Mouse (Mus musculus) mouse trophoblast stem cell (cell line): Measurements from ENCODE around the gene Tbca.

ENCODE experiments used
- in situ Hi-C, 2 experiments: fragments of 300-500 bp; cut with MseI, MboI; formaldehyde crosslinking; loops; 2 replicates in 1 of 2; 3 replicates in 1 of 2; pipeline ENCODE4 v1.15.1; 2025

Tbca gene

GRCm38 (mm10) chr13:94877991-94878745 is 89.5 kb downstream of the Tbca start:
- in situ Hi-C loops, result no loop called here

- in situ Hi-C loops, result no loop called here
Measured at GRCm38 (mm10) chr13:94881201-94881600, 92.5 kb downstream of the Tbca start.

DNA sequence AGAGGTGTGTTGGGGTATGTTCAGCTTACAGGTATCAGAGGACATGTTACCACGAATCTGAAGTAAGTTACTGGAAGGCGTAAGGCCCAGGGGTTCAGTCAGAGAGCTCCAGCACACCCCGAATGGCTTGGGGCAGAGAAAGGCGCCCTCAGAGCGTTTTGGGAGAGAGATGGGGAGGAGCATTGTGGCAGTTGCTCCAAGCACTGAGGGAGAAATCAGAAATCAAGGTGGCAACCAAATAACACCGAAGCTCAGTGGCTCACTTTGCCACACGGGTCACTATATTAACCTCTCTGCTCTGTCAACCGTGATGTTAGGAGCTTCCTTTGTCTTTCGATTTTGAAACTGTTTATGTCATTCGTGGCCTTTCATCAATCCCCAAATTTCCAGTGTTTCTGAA is 93.5 kb downstream of the Tbca start:
- in situ Hi-C loops, result no loop called here

- in situ Hi-C loops, result no loop called here
Measured at GRCm38 (mm10) chr13:94882711-94883145, 94.0 kb downstream of the Tbca start.

- in situ Hi-C loops, result no loop called here
Measured at GRCm38 (mm10) chr13:94883163-94883965, 94.7 kb downstream of the Tbca start.

- in situ Hi-C loops, result no loop called here
Measured at GRCm38 (mm10) chr13:94883966-94884960, 95.6 kb downstream of the Tbca start.

DNA sequence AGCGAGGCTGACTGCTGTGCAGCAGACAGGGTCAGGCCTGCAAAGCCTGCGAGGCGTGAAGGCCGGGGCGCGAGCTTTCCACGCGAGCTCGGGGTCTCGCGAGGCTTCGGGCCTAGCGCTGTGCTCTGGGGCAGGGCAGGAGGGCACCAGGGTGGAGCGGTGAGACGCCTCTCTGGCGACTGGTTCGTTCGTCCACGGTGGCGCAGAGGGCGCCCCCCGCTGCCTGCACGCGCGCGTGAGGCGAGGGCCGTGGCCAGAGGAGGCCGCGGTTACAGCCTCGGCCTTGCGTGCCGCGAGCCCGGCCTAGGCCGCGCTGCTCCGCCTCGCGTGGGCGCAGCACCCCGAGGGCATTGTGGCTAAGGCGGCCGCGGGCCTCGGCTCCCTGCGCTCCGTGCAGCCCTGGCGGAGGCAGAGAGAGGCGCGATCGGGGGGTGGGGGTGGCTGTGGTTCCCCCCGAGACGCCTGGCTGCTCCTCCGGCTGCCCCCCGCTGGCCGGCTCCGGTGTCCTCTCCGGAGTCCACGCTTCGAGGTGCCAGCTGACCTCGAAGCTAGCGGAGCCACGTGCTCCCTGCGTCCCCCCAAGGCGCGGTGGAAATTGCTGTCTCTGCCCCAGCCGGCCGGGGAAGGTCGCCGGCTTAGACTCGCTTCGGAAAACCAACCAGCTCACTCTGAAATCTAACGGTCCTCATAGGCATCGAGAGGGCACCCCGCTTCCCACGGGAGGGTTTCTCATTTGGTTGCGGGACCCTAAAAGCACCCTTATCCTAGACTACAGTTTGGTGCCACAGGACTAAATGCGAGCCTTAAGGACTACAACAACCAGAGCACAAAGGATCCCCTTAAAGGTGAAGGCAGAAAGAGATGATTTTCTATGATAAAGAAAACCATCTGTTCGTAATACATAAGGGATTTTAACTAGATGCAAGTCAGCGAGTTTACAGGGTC is 96.9 kb downstream of the Tbca start:
- in situ Hi-C loops, result no loop called here
